Mouse (Mus musculus): ENCODE measurements around the gene Mblac1. TPM values are rescaled to one million over a fixed set of nuclear protein-coding genes. Genes with fewer than 3 reads are reported as not detected.

Mblac1 gene
- total RNA-seq, 1 experiment = 2.5 TPM

GRCm38 (mm10) chr5:138222111-138222510 is 28.0 kb downstream of the Mblac1 start:
- Histone ChIP-seq H3K9me3 (ENCODE audit: control insufficient read depth, insufficient read depth, low read depth, low read length) (no peaks in the 10 kb centered on the region), H3K27ac (ENCODE audit: insufficient read depth, low read depth, low read length, poor library complexity, severe bottlenecking) (no peak overlapping the region), H3K4me1 (ENCODE audit: control insufficient read depth in 2 of 2, insufficient read depth in 2 of 2, low read length in 2 of 2, poor library complexity in 1 of 2) (no peaks in the 10 kb centered on the region), H3K4me3 (ENCODE audit: insufficient read depth in 1 of 2, low read depth in 1 of 2, low read length in 2 of 2, poor library complexity in 1 of 2, severe bottlenecking in 1 of 2) (no peak overlapping the region), H3K36me3 (ENCODE audit: control insufficient read depth, insufficient read depth, low read length, poor library complexity, severe bottlenecking) (no peaks in the 10 kb centered on the region), H3K9ac (ENCODE audit: insufficient read depth, low read depth, low read length, poor library complexity, severe bottlenecking) (no peak overlapping the region)
- peak; percentile 72 for DNase-seq (ENCODE audit: low read depth, low spot score)
- TF ChIP-seq HCFC1 (IDR thresholded peaks at IDR 0.05; ENCODE audit: borderline replicate concordance, insufficient read depth, low read length) (no peak), MAFK (IDR thresholded peaks at IDR 0.05; ENCODE audit: insufficient read depth, low read depth, low read length) (no peak), ZNF384 (IDR thresholded peaks at IDR 0.05; ENCODE audit: low read depth, low read length) (no peak), ZC3H11A (IDR thresholded peaks at IDR 0.05; ENCODE audit: borderline replicate concordance, low read depth, low read length) (peak; percentile 53; the same call in 1 of the 2 replicates), CHD2 (IDR thresholded peaks at IDR 0.05; ENCODE audit: low read depth, low read length) (no peak)
- in situ Hi-C loops (cut with MboI; ENCODE audit: low sequenced_read_pairs in 2 of 2, unreplicated experiment in 2 of 2) = no loop called here

- in situ Hi-C loops (cut with MboI; ENCODE audit: low sequenced_read_pairs in 2 of 2, unreplicated experiment in 2 of 2) = no loop called here
- no peak for TF ChIP-seq ZNF384 (IDR thresholded peaks at IDR 0.05; ENCODE audit: low read depth, low read length)
- TF ChIP-seq MAFK (IDR thresholded peaks at IDR 0.05; ENCODE audit: insufficient read depth, low read depth, low read length) = no peak
- TF ChIP-seq ZC3H11A (IDR thresholded peaks at IDR 0.05; ENCODE audit: borderline replicate concordance, low read depth, low read length) = no peak
- no peak for TF ChIP-seq HCFC1 (IDR thresholded peaks at IDR 0.05; ENCODE audit: borderline replicate concordance, insufficient read depth, low read length)
- no peak for TF ChIP-seq CHD2 (IDR thresholded peaks at IDR 0.05; ENCODE audit: low read depth, low read length)
- DNase-seq (ENCODE audit: low read depth, low spot score) = no peak
These were observed 29.2 kb downstream of the Mblac1 start for GRCm38 (mm10) chr5:138223287-138223686.

GRCm38 (mm10) chr5:138225700-138226099 is 31.6 kb downstream of the Mblac1 start, which contains the start of gene Nxpe5:
Gene Nxpe5, plus strand, starts transcription at chr5:138225898.
- no peak for DNase-seq (ENCODE audit: low read depth, low spot score)
- in situ Hi-C loops (cut with MboI; ENCODE audit: low sequenced_read_pairs in 2 of 2, unreplicated experiment in 2 of 2) = no loop called here
- Histone ChIP-seq H3K9me3 (ENCODE audit: control insufficient read depth, insufficient read depth, low read depth, low read length) (no peaks in the 10 kb centered on the region), H3K36me3 (ENCODE audit: control insufficient read depth, insufficient read depth, low read length, poor library complexity, severe bottlenecking) (no peaks in the 10 kb centered on the region), H3K9ac (ENCODE audit: insufficient read depth, low read depth, low read length, poor library complexity, severe bottlenecking) (no peak within 1 kb of the TSS), H3K4me1 (ENCODE audit: control insufficient read depth in 2 of 2, insufficient read depth in 2 of 2, low read length in 2 of 2, poor library complexity in 1 of 2) (no peaks in the 10 kb centered on the region), H3K27ac (ENCODE audit: insufficient read depth, low read depth, low read length, poor library complexity, severe bottlenecking) (no peak within 1 kb of the TSS), H3K4me3 (ENCODE audit: insufficient read depth in 1 of 2, low read depth in 1 of 2, low read length in 2 of 2, poor library complexity in 1 of 2, severe bottlenecking in 1 of 2) (no peak within 1 kb of the TSS)
- TF ChIP-seq ZC3H11A (IDR thresholded peaks at IDR 0.05; ENCODE audit: borderline replicate concordance, low read depth, low read length) (no peak), HCFC1 (IDR thresholded peaks at IDR 0.05; ENCODE audit: borderline replicate concordance, insufficient read depth, low read length) (no peak), ZNF384 (IDR thresholded peaks at IDR 0.05; ENCODE audit: low read depth, low read length) (no peak), CHD2 (IDR thresholded peaks at IDR 0.05; ENCODE audit: low read depth, low read length) (no peak), MAFK (IDR thresholded peaks at IDR 0.05; ENCODE audit: insufficient read depth, low read depth, low read length) (no peak)

More at GRCm38 (mm10) chr5:138223287-138223686, 29.2 kb downstream of the Mblac1 start:
- no peaks in the 10 kb centered on the region for H3K36me3 ChIP-seq (ENCODE audit: control insufficient read depth, insufficient read depth, low read length, poor library complexity, severe bottlenecking)
- H3K27ac ChIP-seq (ENCODE audit: insufficient read depth, low read depth, low read length, poor library complexity, severe bottlenecking) = no peak overlapping the region
- no peaks in the 10 kb centered on the region for H3K4me1 ChIP-seq (ENCODE audit: control insufficient read depth in 2 of 2, insufficient read depth in 2 of 2, low read length in 2 of 2, poor library complexity in 1 of 2)
- no peaks in the 10 kb centered on the region for H3K9me3 ChIP-seq (ENCODE audit: control insufficient read depth, insufficient read depth, low read depth, low read length)
- H3K9ac ChIP-seq (ENCODE audit: insufficient read depth, low read depth, low read length, poor library complexity, severe bottlenecking) = no peak overlapping the region
- H3K4me3 ChIP-seq (ENCODE audit: insufficient read depth in 1 of 2, low read depth in 1 of 2, low read length in 2 of 2, poor library complexity in 1 of 2, severe bottlenecking in 1 of 2) = no peak overlapping the region

GRCm38 (mm10) chr5:138226491-138226890 is 32.4 kb downstream of the Mblac1 start:
- no peak for DNase-seq (ENCODE audit: low read depth, low spot score)
- in situ Hi-C loops (cut with MboI; ENCODE audit: low sequenced_read_pairs in 2 of 2, unreplicated experiment in 2 of 2) = no loop called here
- Histone ChIP-seq H3K27ac (ENCODE audit: insufficient read depth, low read depth, low read length, poor library complexity, severe bottlenecking) (no peak overlapping the region), H3K36me3 (ENCODE audit: control insufficient read depth, insufficient read depth, low read length, poor library complexity, severe bottlenecking) (no peaks in the 10 kb centered on the region), H3K4me1 (ENCODE audit: control insufficient read depth in 2 of 2, insufficient read depth in 2 of 2, low read length in 2 of 2, poor library complexity in 1 of 2) (no peaks in the 10 kb centered on the region), H3K9me3 (ENCODE audit: control insufficient read depth, insufficient read depth, low read depth, low read length) (no peaks in the 10 kb centered on the region), H3K4me3 (ENCODE audit: insufficient read depth in 1 of 2, low read depth in 1 of 2, low read length in 2 of 2, poor library complexity in 1 of 2, severe bottlenecking in 1 of 2) (no peak overlapping the region), H3K9ac (ENCODE audit: insufficient read depth, low read depth, low read length, poor library complexity, severe bottlenecking) (no peak overlapping the region)
- TF ChIP-seq ZNF384 (IDR thresholded peaks at IDR 0.05; ENCODE audit: low read depth, low read length) = no peak
- no peak for TF ChIP-seq HCFC1 (IDR thresholded peaks at IDR 0.05; ENCODE audit: borderline replicate concordance, insufficient read depth, low read length)
- no peak for TF ChIP-seq MAFK (IDR thresholded peaks at IDR 0.05; ENCODE audit: insufficient read depth, low read depth, low read length)
- TF ChIP-seq CHD2 (IDR thresholded peaks at IDR 0.05; ENCODE audit: low read depth, low read length) = no peak
- no peak for TF ChIP-seq ZC3H11A (IDR thresholded peaks at IDR 0.05; ENCODE audit: borderline replicate concordance, low read depth, low read length)

- no peak for DNase-seq (ENCODE audit: low read depth, low spot score)
- Histone ChIP-seq H3K9me3 (ENCODE audit: control insufficient read depth, insufficient read depth, low read depth, low read length) (no peaks in the 10 kb centered on the region), H3K9ac (ENCODE audit: insufficient read depth, low read depth, low read length, poor library complexity, severe bottlenecking) (no peak overlapping the region), H3K36me3 (ENCODE audit: control insufficient read depth, insufficient read depth, low read length, poor library complexity, severe bottlenecking) (no peaks in the 10 kb centered on the region), H3K4me3 (ENCODE audit: insufficient read depth in 1 of 2, low read depth in 1 of 2, low read length in 2 of 2, poor library complexity in 1 of 2, severe bottlenecking in 1 of 2) (no peak overlapping the region), H3K27ac (ENCODE audit: insufficient read depth, low read depth, low read length, poor library complexity, severe bottlenecking) (no peak overlapping the region), H3K4me1 (ENCODE audit: control insufficient read depth in 2 of 2, insufficient read depth in 2 of 2, low read length in 2 of 2, poor library complexity in 1 of 2) (no peaks in the 10 kb centered on the region)
- TF ChIP-seq MAFK (IDR thresholded peaks at IDR 0.05; ENCODE audit: insufficient read depth, low read depth, low read length) = no peak
- TF ChIP-seq HCFC1 (IDR thresholded peaks at IDR 0.05; ENCODE audit: borderline replicate concordance, insufficient read depth, low read length) = no peak
- TF ChIP-seq ZC3H11A (IDR thresholded peaks at IDR 0.05; ENCODE audit: borderline replicate concordance, low read depth, low read length) = no peak
- no peak for TF ChIP-seq ZNF384 (IDR thresholded peaks at IDR 0.05; ENCODE audit: low read depth, low read length)
- no peak for TF ChIP-seq CHD2 (IDR thresholded peaks at IDR 0.05; ENCODE audit: low read depth, low read length)
- in situ Hi-C loops (cut with MboI; ENCODE audit: low sequenced_read_pairs in 2 of 2, unreplicated experiment in 2 of 2) = no loop called here
These were observed 33.3 kb downstream of the Mblac1 start for GRCm38 (mm10) chr5:138227367-138227766.

Data from ES-E14 (cell line).